Mouse (Mus musculus) kidney, postnatal 0 days (tissue): ENCODE measurements around the gene Syngr1. TPM values are rescaled to one million over a fixed set of nuclear protein-coding genes. Genes with fewer than 3 reads are reported as not detected.

Experiments used
- ATAC-seq: fragments of 200-750 bp; cut with Nextera tagmentation; replicated peaks from 2 replicates; pipeline ENCODE4 v1.8.0; 2017; ENCODE audit warnings: low read depth, moderate number of reproducible peaks, moderate TSS enrichment, moderate library complexity; ENCODE audit not compliant: low FRiP score
- DNase-seq: peaks from one replicate; pipeline ENCODE4 v3.0.0-alpha.2; 2016; ENCODE audit warnings: low spot score
- H3K27ac ChIP-seq: fragments of 300-500 bp; sonication (generic); 2 replicates; pipeline ENCODE4 v1.5.1; 2014; ENCODE audit warnings: mild to moderate bottlenecking
- H3K27me3 ChIP-seq: fragments of 300-500 bp; sonication (generic); 2 replicates; pipeline ENCODE4 v1.6.1; 2014; ENCODE audit warnings: low read length, mixed read lengths; ENCODE audit not compliant: insufficient read depth
- H3K36me3 ChIP-seq: fragments of 300-500 bp; sonication (generic); 2 replicates; pipeline ENCODE4 v1.6.1; 2014; ENCODE audit warnings: low read length, mixed read lengths; ENCODE audit not compliant: insufficient read depth
- H3K4me1 ChIP-seq: fragments of 300-500 bp; sonication (generic); replicated peaks from 2 replicates; pipeline ENCODE4 v1.6.1; 2014; ENCODE audit warnings: antibody characterized with exemption, low read length, mixed read lengths; ENCODE audit not compliant: insufficient read depth
- H3K4me2 ChIP-seq: fragments of 300-500 bp; sonication (generic); 2 replicates; pipeline ENCODE4 v1.6.1; 2014; ENCODE audit warnings: mild to moderate bottlenecking, low read length, moderate library complexity, mixed read lengths
- H3K4me3 ChIP-seq: fragments of 300-500 bp; sonication (generic); replicated peaks from 2 replicates; pipeline ENCODE4 v1.5.1; 2014; ENCODE audit warnings: low read depth, low read length
- H3K9ac ChIP-seq: fragments of 300-500 bp; sonication (generic); 2 replicates; pipeline ENCODE4 v1.6.1; 2014; ENCODE audit warnings: low read depth, low read length
- H3K9me3 ChIP-seq: fragments of 300-500 bp; sonication (generic); replicated peaks from 2 replicates; pipeline ENCODE4 v1.6.1; 2016; ENCODE audit warnings: low read length, inconsistent platforms, mixed read lengths
- CTCF ChIP-seq: IDR thresholded peaks from 2 replicates; pipeline ENCODE4 v1.5.1; 2016; ENCODE audit warnings: antibody characterized with exemption, low read depth, mild to moderate bottlenecking, moderate library complexity
- WGBS: fragments of 180-500 bp; shearing (Covaris S2); extraction: QIAGEN DNeasy Blood & Tissue Kit; methylation state at CpG from one replicate; pipeline ENCODE4 v1.1.7; 2014; 5-methylcytosine and 5-hydroxymethylcytosine counted together
- polyA plus RNA-seq: library from polyadenylated mRNA; unstranded; fragments of >200 nt; fragmentation: Nextera tagmentation; extraction: Ambion mirVana; gene quantifications from 2 replicates; pipeline ENCODE4 v1.2.1, GENCODE M21; 2015

The Syngr1 gene
- polyA plus RNA-seq, 1 experiment from 2014 or later: 21.8 TPM

DNA sequence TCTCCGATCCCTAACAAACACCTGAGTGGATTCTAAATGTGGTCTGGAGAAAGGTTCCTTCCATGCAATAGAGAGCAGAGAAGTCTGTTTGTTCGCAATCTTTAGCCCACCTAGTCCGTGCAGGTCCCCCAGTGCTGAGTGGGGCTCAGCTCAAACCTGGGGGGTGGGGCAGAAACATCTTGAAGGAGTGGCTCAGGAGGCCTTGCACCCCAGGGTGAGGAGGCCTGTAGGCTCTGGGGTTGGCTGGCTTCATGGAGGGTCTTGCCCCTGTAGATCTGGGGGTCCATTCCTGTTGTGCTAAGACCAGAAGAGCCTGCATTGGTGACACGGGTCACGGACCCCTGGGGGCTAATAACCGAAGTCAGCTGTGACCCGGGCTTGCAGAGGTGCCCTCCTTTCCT lies 907 bp downstream of the Syngr1 start:
- TF ChIP-seq CTCF: no peak
- H3K9ac ChIP-seq: no peak overlapping the region

DNA sequence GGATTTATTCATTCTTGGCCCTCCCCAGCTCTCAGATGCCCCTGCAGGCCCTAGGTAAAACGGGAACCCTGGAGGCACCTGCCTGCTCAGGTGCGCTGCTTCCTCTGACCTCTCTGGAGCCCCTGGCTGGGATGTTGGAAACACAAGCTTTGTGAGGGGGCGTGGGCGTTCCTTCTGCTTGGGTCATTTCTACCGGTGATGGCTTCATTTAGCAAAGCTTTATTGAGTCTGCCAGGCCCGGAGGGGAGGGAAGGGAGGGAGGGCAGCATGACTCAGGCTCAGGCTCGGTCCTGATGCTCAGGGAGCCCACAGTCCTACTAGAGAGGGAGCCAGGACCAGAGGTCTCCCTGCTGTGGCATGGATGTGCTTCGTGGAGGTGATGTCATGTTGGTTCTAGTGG lies 1.5 kb downstream of the Syngr1 start:
- H3K9ac ChIP-seq: no peak overlapping the region
- ATAC-seq (no peak), DNase-seq (no peak)
- no peak overlapping the region for H3K27ac ChIP-seq
- no peak for TF ChIP-seq CTCF
- H3K36me3 ChIP-seq: no peaks in the 10 kb centered on the region
- H3K4me1 ChIP-seq: peaks cover 10% of the 10 kb centered on the region; the same call in 1 of the 2 replicates
- H3K4me2 ChIP-seq: no peak overlapping the region
- 15% methylated on average over 8 of the region's 8 CpGs for WGBS
- no peak overlapping the region for H3K4me3 ChIP-seq
- no peaks in the 10 kb centered on the region for H3K9me3 ChIP-seq
- peaks cover 9% of the 10 kb centered on the region for H3K27me3 ChIP-seq

More for the DNA sequence above, 907 bp downstream of the Syngr1 start:
- Histone ChIP-seq H3K27ac (no peak overlapping the region), H3K27me3 (peaks cover 9% of the 10 kb centered on the region), H3K4me3 (0 out of 2 replicates have a peak overlapping the region, but pooled peaks have one; percentile 52), H3K4me2 (peak overlapping the region; percentile 86), H3K36me3 (no peaks in the 10 kb centered on the region), H3K9me3 (no peaks in the 10 kb centered on the region), H3K4me1 (peaks cover 8% of the 10 kb centered on the region; the same call in 1 of the 2 replicates)
- DNase-seq (no peak), ATAC-seq (0 out of 2 replicates have a peak, but pooled peaks have one; percentile 35)
- WGBS: 27% methylated on average over 7 of the region's 7 CpGs

DNA sequence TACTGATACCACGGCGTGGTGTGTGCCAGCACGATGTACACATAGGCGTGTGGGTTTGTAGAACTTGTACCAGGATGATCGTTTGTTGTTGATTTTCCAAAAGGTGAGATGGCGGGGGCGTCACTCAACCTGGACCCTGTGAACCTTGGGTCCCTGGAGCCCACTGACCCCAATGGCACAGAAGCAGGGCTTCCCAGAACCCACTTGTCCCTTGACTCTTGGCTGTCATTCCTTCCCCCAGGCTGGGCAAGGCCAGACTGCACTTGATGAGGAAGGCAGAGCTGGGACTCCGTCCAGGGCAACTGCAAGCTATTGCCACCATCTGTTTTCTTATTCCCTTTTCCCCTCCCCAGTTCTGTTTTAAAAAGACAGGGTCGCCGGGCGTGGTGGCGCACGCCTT lies 3.1 kb downstream of the Syngr1 start:
- 87% methylated on average over 13 of the region's 13 CpGs for WGBS
- TF ChIP-seq CTCF: no peak
- DNase-seq (no peak), ATAC-seq (no peak)
- H3K9me3 ChIP-seq: no peaks in the 10 kb centered on the region
- H3K4me2 ChIP-seq: no peak overlapping the region
- H3K27me3 ChIP-seq: peaks cover 9% of the 10 kb centered on the region
- H3K27ac ChIP-seq: no peak overlapping the region
- H3K9ac ChIP-seq: no peak overlapping the region
- peaks cover 10% of the 10 kb centered on the region; the same call in 1 of the 2 replicates for H3K4me1 ChIP-seq
- H3K4me3 ChIP-seq: no peak overlapping the region
- no peaks in the 10 kb centered on the region for H3K36me3 ChIP-seq

DNA sequence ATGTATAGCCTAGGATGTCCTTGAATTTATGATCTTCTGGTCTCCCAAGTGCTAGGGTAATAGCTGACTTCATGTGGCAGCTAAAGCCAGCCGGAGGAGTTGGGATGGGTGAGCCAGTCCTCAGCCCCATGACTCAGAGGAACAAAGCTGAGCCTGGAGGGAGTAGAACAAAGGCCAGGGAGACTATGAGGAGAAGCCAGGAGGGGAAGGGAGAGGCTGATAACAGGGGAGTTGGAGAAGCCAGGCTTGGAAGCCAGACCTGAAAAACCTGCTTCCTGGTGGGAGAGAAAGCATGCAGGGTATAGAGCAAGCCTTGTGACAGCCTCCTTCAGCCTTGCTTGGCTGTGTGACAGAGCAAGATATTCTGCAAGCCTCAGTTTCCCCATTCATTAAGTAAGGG lies 4.5 kb downstream of the Syngr1 start:
- H3K9me3 ChIP-seq: no peaks in the 10 kb centered on the region
- peaks cover 10% of the 10 kb centered on the region; the same call in 1 of the 2 replicates for H3K4me1 ChIP-seq
- ATAC-seq (no peak), DNase-seq (no peak)
- no peak overlapping the region for H3K9ac ChIP-seq
- no peak for TF ChIP-seq CTCF
- H3K4me3 ChIP-seq: no peak overlapping the region
- H3K36me3 ChIP-seq: no peaks in the 10 kb centered on the region
- H3K27ac ChIP-seq: no peak overlapping the region
- no peak overlapping the region for H3K4me2 ChIP-seq
- 44% methylated on average over 1 of the region's 1 CpGs for WGBS
- peaks cover 9% of the 10 kb centered on the region for H3K27me3 ChIP-seq

DNA sequence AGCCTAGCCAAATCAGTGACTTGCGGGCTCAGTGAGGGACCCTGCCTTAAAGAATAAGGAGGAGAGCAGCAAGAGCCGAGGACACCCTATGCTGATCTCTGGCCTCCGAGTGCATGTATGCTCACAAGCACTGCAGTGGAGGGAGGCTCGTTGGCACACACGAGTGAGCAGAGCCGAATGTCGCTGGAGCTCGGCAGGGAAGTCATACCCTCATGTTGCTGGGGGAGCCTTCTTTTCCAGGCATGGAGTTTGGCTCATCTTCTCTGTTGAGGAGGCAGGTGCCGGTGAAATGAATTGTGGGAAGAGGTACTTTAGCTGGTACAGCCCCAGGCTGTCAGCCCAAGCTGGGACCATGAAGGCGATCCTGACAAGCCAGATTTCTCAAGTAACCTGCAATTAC lies 5.3 kb downstream of the Syngr1 start:
- Histone ChIP-seq H3K9ac (no peak overlapping the region), H3K27ac (no peak overlapping the region), H3K36me3 (no peaks in the 10 kb centered on the region), H3K4me2 (no peak overlapping the region), H3K27me3 (peaks cover 4% of the 10 kb centered on the region), H3K4me3 (no peak overlapping the region), H3K9me3 (no peaks in the 10 kb centered on the region), H3K4me1 (peaks cover 10% of the 10 kb centered on the region; the same call in 1 of the 2 replicates)
- ATAC-seq (no peak), DNase-seq (no peak)
- TF ChIP-seq CTCF: no peak
- 58% methylated on average over 10 of the region's 10 CpGs for WGBS

DNA sequence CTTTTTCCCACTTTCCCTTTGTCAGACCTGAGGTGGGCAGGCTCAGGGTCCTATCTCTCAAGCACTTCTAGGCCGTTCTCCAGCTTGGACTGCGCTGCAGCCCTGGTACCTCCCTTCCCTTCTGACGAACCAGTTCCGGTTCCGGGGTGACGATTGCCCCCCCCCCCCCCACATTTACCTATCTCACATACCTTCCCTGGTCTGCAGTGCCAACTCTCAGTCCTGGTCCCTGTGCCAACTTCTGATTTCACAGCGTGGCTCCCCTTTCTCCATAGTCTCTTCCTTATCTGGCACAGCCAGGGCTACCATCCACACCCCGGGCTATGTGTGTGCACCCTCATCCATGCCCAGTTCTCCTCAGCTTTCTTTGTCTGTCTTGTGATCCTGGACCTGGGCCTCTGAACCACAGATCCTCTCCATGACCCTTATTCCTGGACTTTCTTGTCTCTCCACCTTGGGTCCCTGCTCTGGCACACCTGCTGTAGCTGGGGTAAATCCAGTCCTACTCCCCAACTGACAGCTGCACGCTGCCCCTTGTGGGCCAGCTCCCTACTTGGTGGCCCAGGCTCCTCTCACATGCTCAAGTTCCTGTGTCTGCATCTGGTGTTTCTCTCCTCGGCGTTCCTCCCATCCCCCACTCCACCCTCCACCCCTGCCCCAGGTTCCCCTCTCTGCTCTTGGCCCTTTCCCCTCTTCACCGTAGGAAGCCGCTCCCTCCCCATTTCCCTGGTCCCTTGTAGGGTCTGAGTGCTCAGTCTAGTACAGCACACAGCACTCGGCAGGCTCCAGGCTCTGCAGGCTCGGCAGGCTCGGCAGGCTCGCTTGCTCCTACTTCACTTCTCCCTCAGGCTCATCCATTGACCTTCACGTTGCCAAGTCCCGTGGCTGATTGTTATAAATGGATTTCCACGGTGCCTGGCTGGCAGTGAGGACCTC lies 6.1 kb downstream of the Syngr1 start:
- 24% methylated on average over 20 of the region's 20 CpGs for WGBS
- Histone ChIP-seq H3K4me2 (no peak overlapping the region), H3K4me3 (no peak overlapping the region), H3K36me3 (no peaks in the 10 kb centered on the region), H3K27me3 (peaks cover under 1% of the 10 kb centered on the region), H3K4me1 (peaks cover 6% of the 10 kb centered on the region; the same call in 1 of the 2 replicates), H3K9ac (no peak overlapping the region), H3K27ac (no peak overlapping the region), H3K9me3 (no peaks in the 10 kb centered on the region)
- ATAC-seq: peak; percentile 22; the same call in 1 of the 2 replicates
- DNase-seq: peak; percentile 73
- TF ChIP-seq CTCF: no peak
